Mouse (Mus musculus): ENCODE measurements around the gene Ero1l. TPM values are rescaled to one million over a fixed set of nuclear protein-coding genes. Genes with fewer than 3 reads are reported as not detected.

Gene Ero1l
- 18.8 TPM for polyA plus RNA-seq (2017; shearing (Covaris generic))

GRCm38 (mm10) chr14:45318426-45319236 is at the start of gene Ero1l:
Gene Ero1l (minus strand): TSS chr14:45318771.

DNA sequence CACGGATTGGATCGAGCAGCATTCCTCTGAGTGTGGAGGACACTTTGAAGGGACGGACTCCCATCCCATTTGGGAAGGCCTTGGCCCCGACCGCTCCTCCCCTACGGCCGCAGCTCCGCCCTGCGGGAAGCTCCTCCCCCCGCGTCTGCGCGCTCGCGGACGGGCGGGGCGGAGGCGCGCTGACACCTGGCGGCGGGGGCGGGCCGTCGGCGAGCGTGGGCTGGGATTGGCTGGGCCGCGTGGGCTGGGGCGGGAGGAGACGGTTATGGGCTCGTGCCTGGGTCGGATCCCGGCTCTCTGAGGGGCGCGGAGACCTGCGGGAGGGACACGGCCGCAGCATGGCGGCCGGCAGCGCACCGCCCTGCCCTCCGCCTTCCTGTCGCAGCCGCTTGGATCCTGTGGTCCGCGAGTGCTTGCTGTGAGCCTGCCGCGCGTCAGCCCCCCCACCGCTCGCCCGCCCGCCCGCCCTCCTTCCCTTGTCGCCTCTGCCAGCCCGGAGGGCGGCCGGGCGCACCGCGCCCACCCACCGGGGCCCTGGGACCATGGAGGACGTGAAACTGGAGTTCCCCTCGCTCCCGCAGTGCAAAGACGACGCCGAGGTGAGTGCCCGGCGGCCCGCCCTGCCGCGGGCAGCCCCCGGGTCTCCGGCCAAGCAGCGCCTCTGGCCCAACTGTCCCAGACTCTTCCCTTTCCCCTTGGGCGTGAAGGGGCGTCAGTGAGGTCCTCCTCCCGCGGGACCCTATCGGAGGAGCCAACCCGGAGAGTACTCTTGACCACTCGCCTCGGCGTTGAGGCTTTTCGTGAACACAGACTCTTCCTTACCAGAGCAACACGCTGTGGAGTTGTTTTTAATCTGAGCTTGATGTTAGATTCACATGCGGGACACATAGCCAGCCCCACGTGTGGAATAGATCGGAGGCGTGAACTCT is 32.6 kb upstream of the Ero1l start, which contains the start of gene Styx:
Gene Styx (plus strand): TSS at position 163 of the 929 bp plus-strand sequence.

DNA sequence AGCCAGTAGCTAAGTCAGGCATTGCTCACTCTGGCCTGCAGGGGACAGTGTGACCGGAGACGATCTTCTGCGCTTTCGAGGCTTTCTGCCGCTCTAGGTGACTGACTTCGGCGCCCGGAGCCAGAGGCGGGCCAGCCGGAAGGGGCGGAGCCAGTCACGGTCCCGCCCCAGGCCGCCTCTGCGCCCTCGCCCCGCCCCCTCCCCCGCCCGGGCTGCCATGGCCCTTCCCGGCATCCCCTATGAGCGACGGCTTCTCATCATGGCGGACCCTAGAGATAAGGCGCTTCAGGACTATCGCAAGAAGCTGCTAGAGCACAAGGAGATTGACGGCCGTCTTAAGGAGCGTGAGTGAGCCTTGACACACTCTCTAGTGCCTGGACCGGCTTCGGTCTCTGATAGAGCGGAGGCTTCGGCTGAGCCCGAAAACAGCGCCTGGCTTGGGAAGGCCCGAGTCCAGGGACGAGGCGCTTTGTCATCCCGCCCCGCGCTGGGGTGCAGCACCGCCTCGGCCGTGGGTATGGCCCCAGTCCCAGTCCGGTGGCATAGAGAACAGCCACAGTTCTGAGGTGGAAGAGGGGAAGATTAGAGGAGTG is 11.1 kb upstream of the Ero1l start, which contains the start of gene Psmc6:
Gene Psmc6 (plus strand): TSS at position 200 of the 593 bp plus-strand sequence.

Other genes starting within 250 kb of the Ero1l start
- gene Gpr137c, start 99.1 kb downstream of the Ero1l start, polyA plus RNA-seq (2017; shearing (Covaris generic)) = 0.20 TPM
- gene Txndc16, start 98.4 kb downstream of the Ero1l start, polyA plus RNA-seq (2017; shearing (Covaris generic)) = 18.0 TPM
- gene Psmc6, start 11.0 kb upstream of the Ero1l start, polyA plus RNA-seq (2017; shearing (Covaris generic)) = 164 TPM
- 5.5 TPM for gene Styx, start 32.3 kb upstream of the Ero1l start, polyA plus RNA-seq (2017; shearing (Covaris generic))
- 79.7 TPM for gene Gnpnat1, start 86.1 kb upstream of the Ero1l start, polyA plus RNA-seq (2017; shearing (Covaris generic))
- gene Fermt2, start 211.3 kb upstream of the Ero1l start, polyA plus RNA-seq (2017; shearing (Covaris generic)) = not detected

Measured in inflammation-experienced regulatory T-cells, adult 16 weeks (primary cell).